Mouse (Mus musculus): ENCODE data around the gene Fbxl15. TPM values are rescaled to one million over a fixed set of nuclear protein-coding genes. Genes with fewer than 3 reads are reported as not detected.

Fbxl15 gene
- polyA plus RNA-seq, 1 experiment from 2014 or later: 15.1 TPM

DNA sequence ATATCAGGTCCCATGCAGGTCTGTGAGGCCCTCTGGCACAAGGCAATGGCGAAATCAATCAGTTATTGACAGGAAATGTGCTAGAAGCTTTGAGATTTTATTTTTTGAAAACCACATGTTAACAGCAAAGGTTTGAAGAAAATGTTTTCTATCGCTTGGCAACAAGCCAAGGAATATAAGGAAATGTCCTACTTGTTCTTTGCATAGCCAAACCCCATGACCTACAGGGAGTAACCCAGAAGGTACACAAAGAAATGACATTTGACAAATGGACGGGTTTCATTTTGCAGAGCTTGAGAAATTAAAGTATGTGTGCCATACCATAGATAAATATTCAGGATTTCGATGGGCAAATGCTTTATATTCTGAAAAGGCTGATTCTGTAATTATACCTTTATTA lies 31.0 kb upstream of the Fbxl15 start:
- 72% methylated on average over 4 of the region's 4 CpGs for WGBS

DNA sequence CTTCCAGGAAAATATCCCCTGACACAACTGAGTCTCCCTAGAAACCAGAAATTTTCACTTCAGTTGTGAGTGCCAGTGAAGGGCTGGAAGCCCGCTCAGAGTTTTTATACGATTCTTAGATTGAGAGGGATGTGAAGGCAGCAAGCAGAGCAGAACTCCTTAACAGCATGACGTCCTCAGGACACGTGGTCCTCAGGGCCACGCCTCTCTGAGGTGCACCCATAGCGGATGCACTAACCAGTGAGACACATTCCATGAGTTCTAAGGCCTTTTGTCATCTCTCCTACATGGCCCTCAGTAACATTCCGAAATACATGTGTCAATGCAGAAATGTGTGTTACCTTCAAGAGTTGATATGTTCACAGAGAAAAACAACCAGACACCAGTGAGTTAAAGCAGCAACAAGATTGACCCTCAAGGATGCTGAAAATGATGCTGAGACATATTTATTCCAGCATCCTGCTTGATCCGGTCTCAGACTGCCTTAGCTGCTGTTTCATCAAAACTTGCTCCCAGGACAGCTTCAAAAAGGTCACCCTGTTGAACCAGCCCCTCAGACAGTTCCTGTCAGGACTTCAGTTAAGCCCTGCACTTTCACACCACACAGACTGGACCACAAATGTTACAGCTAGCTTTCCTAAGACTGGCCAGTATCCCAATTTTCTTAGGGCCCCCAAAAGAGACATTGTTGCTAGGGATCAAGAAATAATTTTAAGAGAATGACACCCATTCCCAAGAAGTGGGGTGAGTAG lies 27.5 kb upstream of the Fbxl15 start:
- H3K27me3 ChIP-seq (ENCODE audit: control insufficient read depth, insufficient read depth, low read length): no peaks in the 10 kb centered on the region

More for the DNA sequence above, 31.0 kb upstream of the Fbxl15 start:
- Histone ChIP-seq H3K4me1 (ENCODE audit: control insufficient read depth, insufficient read depth, low read length) (no peaks in the 10 kb centered on the region), H3K27me3 (ENCODE audit: control insufficient read depth, insufficient read depth, low read length) (no peaks in the 10 kb centered on the region), H3K27ac (replicated peaks; ENCODE audit: low read depth, low read length) (no peak overlapping the region), H3K9me3 (ENCODE audit: control insufficient read depth, low read length) (no peaks in the 10 kb centered on the region), H3K4me2 (ENCODE audit: low read depth, severe bottlenecking) (no peak overlapping the region), H3K9ac (ENCODE audit: low read length) (no peak overlapping the region), H3K36me3 (ENCODE audit: control insufficient read depth, insufficient read depth, low read length) (no peaks in the 10 kb centered on the region), H3K4me3 (ENCODE audit: low read depth, low read length) (no peak overlapping the region)
- no peak for ATAC-seq (ENCODE audit: insufficient number of reproducible peaks, low FRiP score, low TSS enrichment, low read depth)
- no peak for DNase-seq (ENCODE audit: low spot score)

GRCm38 (mm10) chr19:46302551-46302950 lies 25.4 kb upstream of the Fbxl15 start:
- Histone ChIP-seq H3K27me3 (ENCODE audit: control insufficient read depth, insufficient read depth, low read length) (peaks cover 3% of the 10 kb centered on the region; the same call in 1 of the 2 replicates), H3K4me3 (ENCODE audit: low read depth, low read length) (no peak overlapping the region), H3K4me1 (ENCODE audit: control insufficient read depth, insufficient read depth, low read length) (peaks cover 3% of the 10 kb centered on the region; the same call in 1 of the 2 replicates), H3K36me3 (ENCODE audit: control insufficient read depth, insufficient read depth, low read length) (no peaks in the 10 kb centered on the region), H3K9me3 (ENCODE audit: control insufficient read depth, low read length) (no peaks in the 10 kb centered on the region), H3K4me2 (ENCODE audit: low read depth, severe bottlenecking) (no peak overlapping the region), H3K27ac (replicated peaks; ENCODE audit: low read depth, low read length) (no peak overlapping the region), H3K9ac (ENCODE audit: low read length) (no peak overlapping the region)
- no peak for DNase-seq (ENCODE audit: low spot score)
- 91% methylated on average over 4 of the region's 4 CpGs for WGBS
- ATAC-seq (ENCODE audit: insufficient number of reproducible peaks, low FRiP score, low TSS enrichment, low read depth): no peak

More for the DNA sequence above, 27.5 kb upstream of the Fbxl15 start:
- no peak overlapping the region for H3K4me3 ChIP-seq (ENCODE audit: low read depth, low read length)
- H3K4me2 ChIP-seq (ENCODE audit: low read depth, severe bottlenecking): no peak overlapping the region
- H3K9ac ChIP-seq (ENCODE audit: low read length): no peak overlapping the region
- no peak for ATAC-seq (ENCODE audit: insufficient number of reproducible peaks, low FRiP score, low TSS enrichment, low read depth)
- H3K9me3 ChIP-seq (ENCODE audit: control insufficient read depth, low read length): no peaks in the 10 kb centered on the region
- peaks cover 3% of the 10 kb centered on the region; the same call in 1 of the 2 replicates for H3K4me1 ChIP-seq (ENCODE audit: control insufficient read depth, insufficient read depth, low read length)
- DNase-seq (ENCODE audit: low spot score): no peak
- 38% methylated on average over 8 of the region's 8 CpGs for WGBS
- no peaks in the 10 kb centered on the region for H3K36me3 ChIP-seq (ENCODE audit: control insufficient read depth, insufficient read depth, low read length)
- H3K27ac ChIP-seq (replicated peaks; ENCODE audit: low read depth, low read length): no peak overlapping the region

- peaks cover 4% of the 10 kb centered on the region; the same call in 1 of the 2 replicates for H3K4me1 ChIP-seq (ENCODE audit: control insufficient read depth, insufficient read depth, low read length)
- H3K36me3 ChIP-seq (ENCODE audit: control insufficient read depth, insufficient read depth, low read length): no peaks in the 10 kb centered on the region
- DNase-seq (ENCODE audit: low spot score): no peak
- WGBS: 52% methylated on average over 18 of the region's 18 CpGs
- H3K4me2 ChIP-seq (ENCODE audit: low read depth, severe bottlenecking): peak overlapping the region; percentile 85
- H3K9ac ChIP-seq (ENCODE audit: low read length): no peak overlapping the region
- no peaks in the 10 kb centered on the region for H3K9me3 ChIP-seq (ENCODE audit: control insufficient read depth, low read length)
- ATAC-seq (ENCODE audit: insufficient number of reproducible peaks, low FRiP score, low TSS enrichment, low read depth): no peak
- no peak overlapping the region for H3K27ac ChIP-seq (replicated peaks; ENCODE audit: low read depth, low read length)
- H3K27me3 ChIP-seq (ENCODE audit: control insufficient read depth, insufficient read depth, low read length): peaks cover 10% of the 10 kb centered on the region; the same call in 1 of the 2 replicates
- peak overlapping the region; percentile 54 for H3K4me3 ChIP-seq (ENCODE audit: low read depth, low read length)
These were observed 24.5 kb upstream of the Fbxl15 start for GRCm38 (mm10) chr19:46303251-46304215.

DNA sequence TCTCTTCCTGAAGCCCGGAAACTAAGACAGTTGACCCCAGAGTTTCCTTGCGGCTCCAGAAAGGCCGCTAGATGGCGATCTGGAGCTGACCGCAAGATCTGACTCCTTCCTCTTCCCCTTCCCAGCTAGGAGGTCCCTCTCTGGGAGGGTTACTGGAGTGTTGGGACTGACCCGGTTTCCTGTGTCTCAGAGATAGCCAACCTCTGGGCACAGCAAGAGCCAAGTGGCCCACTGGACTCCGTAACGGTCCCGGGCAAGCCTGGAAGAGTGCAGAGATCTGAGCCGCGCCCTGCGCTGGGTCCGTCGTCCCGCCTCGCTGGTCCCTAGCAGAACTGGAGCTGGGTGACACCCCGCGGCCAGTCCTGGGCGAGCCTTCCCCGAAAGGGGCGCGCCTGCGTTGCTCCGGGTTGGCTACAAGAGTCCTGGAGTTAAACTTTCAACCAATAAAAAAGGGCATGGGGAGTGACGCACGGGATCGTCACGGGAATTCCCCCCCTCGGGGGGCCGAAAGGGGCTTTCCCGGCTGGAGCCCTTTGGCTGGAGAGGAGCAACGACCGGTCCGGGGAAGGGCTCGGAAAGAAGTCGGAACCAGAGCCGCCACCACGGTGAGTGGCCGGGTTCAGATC lies 23.7 kb upstream of the Fbxl15 start, which contains the start of gene Nfkb2:
TSS of gene Nfkb2 (plus strand) at position 105 of the 626 bp plus-strand sequence.
- H3K4me3 ChIP-seq (ENCODE audit: low read depth, low read length): peak within 1 kb of the TSS; percentile 54
- peak within 1 kb of the TSS; percentile 85 for H3K4me2 ChIP-seq (ENCODE audit: low read depth, severe bottlenecking)
- ATAC-seq (ENCODE audit: insufficient number of reproducible peaks, low FRiP score, low TSS enrichment, low read depth) (peak; percentile 83), DNase-seq (ENCODE audit: low spot score) (peak; percentile 88)
- H3K27me3 ChIP-seq (ENCODE audit: control insufficient read depth, insufficient read depth, low read length): peaks cover 13% of the 10 kb centered on the region; the same call in 1 of the 2 replicates
- no peak within 1 kb of the TSS for H3K27ac ChIP-seq (replicated peaks; ENCODE audit: low read depth, low read length)
- no peaks in the 10 kb centered on the region for H3K9me3 ChIP-seq (ENCODE audit: control insufficient read depth, low read length)
- H3K36me3 ChIP-seq (ENCODE audit: control insufficient read depth, insufficient read depth, low read length): no peaks in the 10 kb centered on the region
- H3K4me1 ChIP-seq (ENCODE audit: control insufficient read depth, insufficient read depth, low read length): peaks cover 9% of the 10 kb centered on the region; the same call in 1 of the 2 replicates
- WGBS: 0% methylated on average over 39 of the region's 39 CpGs
- peak within 1 kb of the TSS; percentile 56; the same call in 1 of the 2 replicates for H3K9ac ChIP-seq (ENCODE audit: low read length)

GRCm38 (mm10) chr19:46304908-46305333 lies 23.1 kb upstream of the Fbxl15 start:
- WGBS: under 1% methylated on average over 34 of the region's 34 CpGs
- no peak overlapping the region for H3K27ac ChIP-seq (replicated peaks; ENCODE audit: low read depth, low read length)
- H3K27me3 ChIP-seq (ENCODE audit: control insufficient read depth, insufficient read depth, low read length): peaks cover 13% of the 10 kb centered on the region; the same call in 1 of the 2 replicates

DNA sequence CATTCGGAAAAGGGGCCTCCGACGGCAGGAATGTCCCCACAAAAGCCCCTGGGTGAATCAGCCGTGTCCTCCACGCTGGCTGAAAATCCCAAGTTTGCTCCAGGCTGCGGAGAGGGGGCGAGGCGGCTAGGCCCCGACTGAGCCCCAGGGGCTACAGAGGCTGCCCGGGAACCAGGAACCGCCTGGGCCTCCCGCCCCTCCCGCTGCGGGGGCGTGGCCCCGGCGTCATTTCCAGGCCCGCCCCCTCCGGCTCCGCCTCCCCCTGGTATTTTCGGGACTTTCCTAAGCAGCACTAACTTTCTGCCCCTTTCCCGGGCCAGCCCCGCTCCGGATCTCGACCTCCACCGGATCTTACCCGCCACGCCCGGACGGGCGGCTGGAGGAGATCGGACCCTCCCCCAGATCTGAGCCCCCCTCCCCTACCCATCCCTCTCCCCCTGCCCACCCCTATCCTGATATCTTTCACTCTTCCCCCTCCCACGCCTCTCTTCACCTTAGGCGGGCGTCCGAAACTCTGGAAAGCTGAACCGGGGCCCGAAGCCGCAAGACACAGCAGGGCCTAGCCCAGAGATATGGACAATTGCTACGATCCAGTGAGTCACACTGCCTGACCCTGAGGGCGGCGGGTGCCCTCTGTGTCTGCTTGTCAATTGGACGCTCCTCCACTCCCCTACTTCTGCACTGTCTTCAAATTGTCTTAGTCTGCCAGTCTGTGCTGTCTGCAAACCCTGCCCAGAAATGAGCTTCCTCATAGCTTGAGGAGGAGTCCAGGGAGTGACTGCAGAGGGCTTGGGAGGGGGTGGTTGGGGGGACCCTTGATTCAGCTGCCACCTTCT lies 22.3 kb upstream of the Fbxl15 start:
- Histone ChIP-seq H3K4me1 (ENCODE audit: control insufficient read depth, insufficient read depth, low read length) (peaks cover 9% of the 10 kb centered on the region; the same call in 1 of the 2 replicates), H3K4me3 (ENCODE audit: low read depth, low read length) (peak overlapping the region; percentile 54), H3K4me2 (ENCODE audit: low read depth, severe bottlenecking) (peak overlapping the region; percentile 85), H3K36me3 (ENCODE audit: control insufficient read depth, insufficient read depth, low read length) (no peaks in the 10 kb centered on the region; the same call in 1 of the 2 replicates), H3K9me3 (ENCODE audit: control insufficient read depth, low read length) (no peaks in the 10 kb centered on the region), H3K9ac (ENCODE audit: low read length) (peak overlapping the region; percentile 56), H3K27me3 (ENCODE audit: control insufficient read depth, insufficient read depth, low read length) (peaks cover 13% of the 10 kb centered on the region; the same call in 1 of the 2 replicates), H3K27ac (replicated peaks; ENCODE audit: low read depth, low read length) (no peak overlapping the region)
- DNase-seq (ENCODE audit: low spot score): peak; percentile 89
- ATAC-seq (ENCODE audit: insufficient number of reproducible peaks, low FRiP score, low TSS enrichment, low read depth): peak; percentile 36; the same call in 1 of the 2 replicates
- under 1% methylated on average over 43 of the region's 43 CpGs for WGBS

More at GRCm38 (mm10) chr19:46304908-46305333, 23.1 kb upstream of the Fbxl15 start:
- Histone ChIP-seq H3K4me2 (ENCODE audit: low read depth, severe bottlenecking) (peak overlapping the region; percentile 85), H3K9ac (ENCODE audit: low read length) (peak overlapping the region; percentile 56; the same call in 1 of the 2 replicates), H3K4me1 (ENCODE audit: control insufficient read depth, insufficient read depth, low read length) (peaks cover 9% of the 10 kb centered on the region; the same call in 1 of the 2 replicates), H3K4me3 (ENCODE audit: low read depth, low read length) (peak overlapping the region; percentile 54), H3K9me3 (ENCODE audit: control insufficient read depth, low read length) (no peaks in the 10 kb centered on the region), H3K36me3 (ENCODE audit: control insufficient read depth, insufficient read depth, low read length) (no peaks in the 10 kb centered on the region)
- no peak for DNase-seq (ENCODE audit: low spot score)
- ATAC-seq (ENCODE audit: insufficient number of reproducible peaks, low FRiP score, low TSS enrichment, low read depth): peak; percentile 48

All from limb, embryonic 11.5 days (tissue).